Mouse (Mus musculus): ENCODE data around the gene 2410015M20Rik.

The 2410015M20Rik gene

DNA sequence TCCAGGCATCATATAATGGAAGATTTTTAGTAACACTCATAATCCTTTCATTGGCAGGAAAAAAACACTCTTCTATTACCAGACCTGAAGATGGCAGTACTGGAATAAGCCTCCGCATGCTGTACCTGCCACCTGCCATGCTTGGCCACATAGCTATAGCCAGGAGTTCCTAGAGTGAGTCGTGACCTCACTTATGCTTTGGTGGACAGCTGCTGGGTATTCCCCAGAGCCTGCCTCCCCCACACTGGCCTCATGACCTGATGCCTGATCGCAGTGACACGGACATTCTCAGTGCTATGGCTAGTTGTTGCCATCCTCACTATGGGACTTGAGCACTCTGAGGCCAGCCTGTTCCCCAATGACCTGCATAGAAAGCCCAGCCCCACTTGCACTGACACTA, 39.3 kb downstream of the 2410015M20Rik start:
- DNase-seq: no peak

DNA sequence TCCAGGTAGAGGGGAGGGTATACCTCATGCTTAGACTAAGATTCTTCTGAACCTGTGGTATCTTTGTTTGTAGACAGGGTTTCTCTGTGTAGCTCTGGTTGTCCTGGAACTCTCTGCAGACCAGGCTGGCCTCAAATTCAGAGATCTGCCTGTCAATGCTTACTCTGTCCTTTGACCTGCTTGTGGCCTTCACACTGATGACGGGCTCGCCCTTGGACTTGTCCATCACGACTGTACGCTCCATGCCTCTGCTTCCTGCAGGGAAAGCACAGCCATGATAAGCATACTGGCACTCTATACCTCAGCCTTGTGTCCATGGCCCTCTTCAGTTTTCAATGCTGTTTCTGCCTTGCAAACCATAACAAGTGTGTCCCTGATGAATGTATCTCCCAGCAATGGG, 42.2 kb downstream of the 2410015M20Rik start:
- no peak for DNase-seq

DNA sequence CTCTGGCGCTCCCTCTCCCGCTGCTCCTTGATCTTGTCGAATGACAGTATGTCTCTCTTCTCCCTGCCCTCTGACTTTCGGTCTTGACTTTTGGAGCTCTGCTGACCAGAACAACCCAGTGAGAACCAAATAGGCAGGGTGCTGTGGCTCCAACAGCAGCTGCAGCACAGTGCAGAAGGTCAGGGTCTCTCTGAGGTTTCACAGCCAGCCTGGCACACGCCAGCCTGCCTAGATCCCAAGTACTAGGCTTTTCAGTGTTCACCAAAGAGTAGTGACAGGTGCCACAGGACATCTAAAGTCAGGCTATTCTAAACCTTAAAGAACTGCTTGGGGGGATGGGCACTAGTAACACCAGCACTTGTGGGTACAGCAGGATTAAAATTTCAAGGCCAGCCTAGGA, 42.7 kb downstream of the 2410015M20Rik start:
- DNase-seq: no peak

DNA sequence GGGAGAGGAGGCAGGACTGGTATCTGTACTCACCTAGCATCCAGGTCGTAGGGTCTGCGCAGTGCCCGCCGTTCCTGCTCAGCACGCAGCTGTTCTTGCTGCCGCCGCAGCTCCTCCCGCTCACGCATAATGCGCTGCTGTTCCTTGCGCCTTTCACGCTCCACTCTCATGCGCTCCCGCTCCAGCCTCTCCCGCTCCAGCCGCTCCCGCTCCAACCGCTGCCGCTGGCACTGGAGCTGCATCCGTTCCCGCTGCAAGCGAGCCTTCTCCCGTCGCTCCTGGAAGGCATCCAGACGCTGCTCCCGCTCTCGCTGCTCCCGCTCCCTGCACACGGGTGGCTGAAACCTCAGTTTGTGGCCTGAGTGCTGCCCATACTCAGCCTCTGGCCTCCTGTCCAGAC, 43.3 kb downstream of the 2410015M20Rik start:
- DNase-seq: no peak

DNA sequence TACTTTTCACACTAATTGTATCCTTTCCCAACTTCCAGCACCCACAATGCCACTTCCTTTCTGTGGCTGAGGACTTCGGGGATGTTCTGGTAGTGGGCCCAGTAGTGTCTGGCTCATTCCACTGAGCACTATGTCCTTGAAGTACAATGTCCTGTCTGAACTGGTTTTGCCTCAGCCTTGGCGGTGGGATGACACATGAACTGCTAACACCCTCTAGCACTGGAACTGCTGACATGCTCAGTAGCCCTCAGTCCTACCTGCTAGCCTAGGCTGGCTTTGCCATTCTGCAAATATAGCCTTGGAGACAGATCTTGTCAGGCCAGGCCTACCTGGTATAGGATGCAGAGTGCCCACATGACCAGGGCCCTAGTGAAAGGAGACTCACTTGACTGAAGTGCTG, 47.7 kb downstream of the 2410015M20Rik start:
- no peak for DNase-seq

DNA sequence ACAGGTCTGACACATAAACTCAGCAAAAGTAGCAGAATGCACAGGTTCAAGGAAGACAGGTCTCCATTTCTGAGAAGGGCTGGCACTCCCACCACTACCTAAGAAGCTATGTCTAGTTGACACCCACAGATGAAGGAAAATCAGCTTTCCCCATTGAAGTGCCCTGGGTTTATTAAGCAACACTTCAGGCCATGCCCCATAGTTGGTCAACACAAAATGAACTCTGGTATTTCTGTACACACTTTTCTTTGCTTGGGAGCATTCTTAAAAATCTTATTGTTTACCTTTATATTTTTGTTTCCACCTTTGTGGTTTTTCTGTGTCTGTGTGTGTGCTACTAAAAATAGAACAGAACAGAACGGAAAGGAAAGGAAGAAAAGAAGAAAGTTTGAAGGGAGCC, 49.4 kb downstream of the 2410015M20Rik start:
- DNase-seq: no peak

DNA sequence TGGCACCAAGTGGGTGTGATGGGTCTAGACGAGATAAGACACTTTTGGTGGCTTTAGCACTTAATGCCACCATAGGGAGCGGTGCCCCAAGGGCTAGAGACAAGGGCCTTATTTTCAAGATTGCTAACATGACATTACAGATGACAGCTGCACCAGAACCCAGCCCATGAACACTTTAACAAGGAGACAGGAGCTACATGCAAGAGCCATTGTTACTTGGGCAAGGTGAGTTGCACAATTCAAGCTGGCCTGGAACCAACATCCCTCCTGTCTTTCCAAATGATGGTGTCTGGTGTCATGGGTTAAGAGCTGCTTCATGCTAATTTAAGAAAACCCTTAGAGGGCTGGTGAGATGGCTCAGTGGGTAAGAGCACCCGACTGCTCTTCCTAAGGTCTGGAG, 50.2 kb downstream of the 2410015M20Rik start:
- no peak for DNase-seq

DNA sequence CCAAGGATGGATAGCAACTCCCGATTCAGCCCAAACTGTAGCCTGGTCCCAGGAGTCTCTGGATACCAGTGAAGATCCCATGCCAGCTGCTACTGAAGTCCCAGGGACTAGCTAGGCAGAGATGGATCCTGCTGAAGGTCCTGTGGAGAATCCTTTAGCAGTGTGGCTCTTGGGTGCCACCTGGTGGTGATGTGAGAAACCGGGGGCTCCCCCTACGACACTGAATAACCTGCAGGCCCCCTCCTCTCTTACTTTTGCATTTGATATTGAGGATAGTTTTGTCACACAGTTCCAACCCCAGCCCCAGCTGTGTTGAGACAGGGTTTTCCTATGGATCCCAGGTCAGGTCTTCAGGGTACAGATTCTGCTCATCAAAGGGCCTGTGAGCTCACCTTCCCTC, 51.1 kb downstream of the 2410015M20Rik start:
- DNase-seq: peak; percentile 32 to 67
